Mouse (Mus musculus) lung, embryonic 16.5 days (tissue): ENCODE data around the gene Carns1. TPM values are rescaled to one million over a fixed set of nuclear protein-coding genes. Genes with fewer than 3 reads are reported as not detected.

Experiments
- ATAC-seq: fragments of 200-750 bp; cut with Nextera tagmentation; 2 replicates; pipeline ENCODE4 v1.8.0; 2017; ENCODE audit warnings: low read depth, mild to moderate bottlenecking, moderate library complexity
- H3K27ac ChIP-seq: fragments of 300-500 bp; sonication (generic); 2 replicates; pipeline ENCODE4 v1.5.1; 2014; ENCODE audit warnings: mild to moderate bottlenecking, control low read depth, low read length
- H3K27me3 ChIP-seq: fragments of 300-500 bp; sonication (generic); 2 replicates; pipeline ENCODE4 v1.6.1; 2014; ENCODE audit warnings: low read depth, low read length, mixed read lengths; ENCODE audit not compliant: control insufficient read depth, insufficient read depth
- H3K36me3 ChIP-seq: fragments of 300-500 bp; sonication (generic); 2 replicates; pipeline ENCODE4 v1.6.1; 2014; ENCODE audit warnings: low read length; ENCODE audit not compliant: control insufficient read depth, insufficient read depth
- H3K4me1 ChIP-seq: fragments of 300-500 bp; sonication (generic); replicated peaks from 2 replicates; pipeline ENCODE4 v1.6.1; 2014; ENCODE audit warnings: low read length, mixed read lengths; ENCODE audit not compliant: control insufficient read depth, insufficient read depth
- H3K4me2 ChIP-seq: fragments of 300-500 bp; sonication (generic); 2 replicates; pipeline ENCODE4 v1.6.1; 2014; ENCODE audit warnings: low read depth, low read length, control low read depth
- H3K4me3 ChIP-seq: fragments of 300-500 bp; sonication (generic); 2 replicates; pipeline ENCODE4 v1.5.1; 2014; ENCODE audit warnings: mild to moderate bottlenecking, low read length, control low read depth
- H3K9ac ChIP-seq: fragments of 300-500 bp; sonication (generic); 2 replicates; pipeline ENCODE4 v1.6.1; 2014; ENCODE audit warnings: low read length, control low read depth
- H3K9me3 ChIP-seq: fragments of 300-500 bp; sonication (generic); 2 replicates; pipeline ENCODE4 v1.6.1; 2016; ENCODE audit warnings: low read length; ENCODE audit not compliant: control insufficient read depth
- WGBS: fragments of 180-500 bp; shearing (Covaris S2); extraction: QIAGEN DNeasy Blood & Tissue Kit; methylation state at CpG from one replicate; pipeline ENCODE4 v1.1.7; 2014; 5-methylcytosine and 5-hydroxymethylcytosine counted together
- polyA plus RNA-seq: library from polyadenylated mRNA; unstranded; fragments of >200 nt; fragmentation: Nextera tagmentation; extraction: Ambion mirVana; gene quantifications from 2 replicates; pipeline ENCODE4 v1.2.1, GENCODE M21; 2015

Gene Carns1
- polyA plus RNA-seq, 1 experiment from 2014 or later = 2.5 TPM

DNA sequence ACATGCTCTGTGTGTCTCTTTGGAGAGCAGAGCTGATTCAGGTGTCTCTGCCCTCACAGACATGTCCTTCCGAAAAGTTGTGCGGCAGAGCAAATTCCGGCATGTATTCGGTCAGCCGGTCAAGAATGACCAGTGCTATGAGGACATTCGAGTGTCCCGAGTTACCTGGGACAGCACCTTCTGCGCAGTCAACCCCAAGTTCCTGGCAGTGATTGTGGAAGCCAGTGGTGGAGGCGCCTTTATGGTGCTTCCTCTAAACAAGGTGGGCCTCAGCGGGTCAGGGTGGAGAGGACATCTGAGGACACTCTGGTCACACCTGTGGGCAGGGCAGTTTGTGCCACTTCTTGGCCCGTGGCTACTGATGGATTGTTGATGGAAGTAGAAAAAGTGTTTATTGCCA, 26.0 kb downstream of the Carns1 start:
- H3K27ac ChIP-seq = no peak overlapping the region
- no peaks in the 10 kb centered on the region for H3K9me3 ChIP-seq
- 82% methylated on average over 11 of the region's 11 CpGs for WGBS
- no peak for ATAC-seq
- H3K9ac ChIP-seq = peak overlapping the region; percentile 95
- peak overlapping the region; percentile 84 for H3K4me3 ChIP-seq
- peak overlapping the region; percentile 80 for H3K4me2 ChIP-seq
- no peaks in the 10 kb centered on the region for H3K27me3 ChIP-seq
- H3K36me3 ChIP-seq = peaks cover 17% of the 10 kb centered on the region
- peaks cover 16% of the 10 kb centered on the region for H3K4me1 ChIP-seq

DNA sequence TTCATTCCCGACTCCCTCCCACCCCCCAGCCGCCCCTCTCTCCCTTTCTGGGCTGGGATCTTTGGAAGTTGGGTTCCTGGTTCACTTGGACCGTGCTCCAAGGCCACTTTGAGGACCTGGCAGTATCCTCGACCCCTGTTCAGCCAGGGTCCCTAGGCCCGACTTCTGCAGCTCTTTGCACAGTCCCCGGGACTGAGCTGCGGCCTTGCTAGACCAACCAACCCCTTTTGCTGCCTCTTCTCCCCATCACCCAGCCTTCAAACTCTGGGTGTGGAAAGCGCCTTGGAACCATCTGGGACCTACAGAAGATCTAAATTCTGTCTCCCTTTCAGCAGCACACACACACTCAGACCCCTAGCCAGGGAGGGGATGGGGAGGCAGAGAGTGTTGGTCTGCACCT, 26.5 kb downstream of the Carns1 start:
- H3K4me1 ChIP-seq = peaks cover 16% of the 10 kb centered on the region
- H3K27me3 ChIP-seq = no peaks in the 10 kb centered on the region
- no peaks in the 10 kb centered on the region for H3K9me3 ChIP-seq
- under 1% methylated on average over 7 of the region's 8 CpGs for whole genome bisulfite sequencing
- H3K36me3 ChIP-seq = peaks cover 17% of the 10 kb centered on the region
- peak overlapping the region; percentile 80 for H3K4me2 ChIP-seq
- H3K9ac ChIP-seq = peak overlapping the region; percentile 95
- peak overlapping the region; percentile 84 for H3K4me3 ChIP-seq
- ATAC-seq = peak; percentile 33
- peak overlapping the region; percentile 58 for H3K27ac ChIP-seq

DNA sequence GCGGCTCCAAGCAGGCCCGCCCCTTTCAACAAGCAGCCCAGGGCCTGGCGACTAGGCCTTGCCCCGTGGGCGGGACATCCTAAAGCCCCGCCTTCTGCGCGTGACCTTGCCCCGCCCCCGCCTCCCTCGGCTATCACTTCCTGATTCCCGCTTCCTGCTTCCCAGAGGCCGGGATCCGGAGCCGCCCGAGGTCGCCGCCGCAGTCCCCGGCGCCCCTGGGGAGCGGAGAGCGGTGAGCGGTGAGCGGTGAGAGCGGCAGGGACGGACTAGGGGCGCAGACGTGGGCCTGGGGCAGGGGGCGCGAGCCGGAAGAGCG, 26.8 kb downstream of the Carns1 start, which contains the start of gene Coro1b:
Gene Coro1b, plus strand, starts transcription at position 129 of the 316 bp plus-strand sequence.
- peak within 1 kb of the TSS; percentile 58 for H3K27ac ChIP-seq
- H3K4me1 ChIP-seq = peaks cover 16% of the 10 kb centered on the region
- peak; percentile 98 for ATAC-seq
- peak within 1 kb of the TSS; percentile 80 for H3K4me2 ChIP-seq
- peak within 1 kb of the TSS; percentile 84 for H3K4me3 ChIP-seq
- H3K9me3 ChIP-seq = no peaks in the 10 kb centered on the region
- H3K9ac ChIP-seq = peak within 1 kb of the TSS; percentile 95
- H3K27me3 ChIP-seq = no peaks in the 10 kb centered on the region
- under 1% methylated on average over 31 of the region's 33 CpGs for WGBS
- peaks cover 15% of the 10 kb centered on the region for H3K36me3 ChIP-seq

DNA sequence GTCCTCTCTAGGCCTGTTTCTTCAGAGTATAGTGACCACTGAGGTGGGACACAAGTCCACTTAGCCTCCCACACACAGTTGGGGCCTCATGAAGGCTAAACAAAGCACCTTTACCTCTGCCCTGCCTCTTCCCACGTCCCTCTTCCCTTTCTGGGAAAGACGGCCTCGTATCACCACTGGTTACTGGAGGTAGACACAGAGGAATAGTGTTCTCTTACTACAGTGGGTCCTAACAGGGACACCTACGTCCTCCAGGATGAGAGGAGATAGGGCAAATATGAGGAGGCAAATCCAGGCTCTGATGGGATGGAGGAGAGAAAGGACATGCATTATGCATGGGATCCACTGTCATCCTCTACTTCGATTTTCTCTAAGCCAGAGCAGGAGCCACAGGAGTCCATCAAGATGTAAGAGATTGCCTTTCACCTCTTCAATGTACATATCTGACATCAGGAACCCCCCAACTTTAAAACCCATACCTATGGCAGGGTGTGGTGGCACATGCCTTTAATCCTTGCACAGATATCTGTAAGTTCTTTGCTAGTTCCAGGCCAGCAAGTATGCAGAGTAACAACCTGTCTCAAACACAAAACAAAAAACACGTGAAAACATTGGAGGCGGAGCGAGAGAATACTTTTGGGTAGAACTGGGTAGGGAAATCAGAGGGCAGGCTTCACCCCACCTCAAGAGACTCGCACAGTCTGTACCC, 27.3 kb downstream of the Carns1 start:
- Histone ChIP-seq H3K27ac (0 out of 2 replicates have a peak overlapping the region, but pooled peaks have one; percentile 29), H3K4me2 (peak overlapping the region; percentile 80), H3K27me3 (no peaks in the 10 kb centered on the region), H3K9me3 (no peaks in the 10 kb centered on the region), H3K4me3 (peak overlapping the region; percentile 84), H3K9ac (peak overlapping the region; percentile 95), H3K36me3 (peaks cover 15% of the 10 kb centered on the region), H3K4me1 (peaks cover 16% of the 10 kb centered on the region)
- ATAC-seq = peak; percentile 4
- 39% methylated on average over 9 of the region's 9 CpGs for WGBS

DNA sequence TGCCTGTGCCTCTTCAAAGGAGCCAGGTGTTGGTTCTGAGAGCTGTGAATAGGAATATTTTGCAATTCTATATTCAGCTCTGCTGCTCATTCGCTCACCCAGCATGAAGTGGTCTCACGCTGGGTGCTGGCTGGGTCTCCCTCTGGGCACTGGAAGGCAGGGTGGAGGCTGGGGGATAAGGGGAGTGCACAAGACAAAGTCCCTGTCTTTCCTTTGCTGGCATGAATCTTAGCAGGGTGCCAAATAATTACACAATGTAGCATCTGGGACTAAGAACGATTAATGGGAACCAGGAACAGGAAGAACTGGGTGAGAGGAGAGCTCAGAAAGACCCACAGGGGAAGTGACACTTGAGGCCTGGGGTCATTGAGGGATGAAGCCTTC, 28.3 kb downstream of the Carns1 start:
- peaks cover 15% of the 10 kb centered on the region for H3K36me3 ChIP-seq
- peaks cover 16% of the 10 kb centered on the region for H3K4me1 ChIP-seq
- H3K4me3 ChIP-seq = no peak overlapping the region
- 50% methylated on average over 3 of the region's 3 CpGs for WGBS
- H3K27ac ChIP-seq = no peak overlapping the region; the same call in 1 of the 2 replicates
- no peaks in the 10 kb centered on the region for H3K9me3 ChIP-seq
- ATAC-seq = no peak
- no peak overlapping the region for H3K4me2 ChIP-seq
- no peak overlapping the region for H3K9ac ChIP-seq
- no peaks in the 10 kb centered on the region for H3K27me3 ChIP-seq

DNA sequence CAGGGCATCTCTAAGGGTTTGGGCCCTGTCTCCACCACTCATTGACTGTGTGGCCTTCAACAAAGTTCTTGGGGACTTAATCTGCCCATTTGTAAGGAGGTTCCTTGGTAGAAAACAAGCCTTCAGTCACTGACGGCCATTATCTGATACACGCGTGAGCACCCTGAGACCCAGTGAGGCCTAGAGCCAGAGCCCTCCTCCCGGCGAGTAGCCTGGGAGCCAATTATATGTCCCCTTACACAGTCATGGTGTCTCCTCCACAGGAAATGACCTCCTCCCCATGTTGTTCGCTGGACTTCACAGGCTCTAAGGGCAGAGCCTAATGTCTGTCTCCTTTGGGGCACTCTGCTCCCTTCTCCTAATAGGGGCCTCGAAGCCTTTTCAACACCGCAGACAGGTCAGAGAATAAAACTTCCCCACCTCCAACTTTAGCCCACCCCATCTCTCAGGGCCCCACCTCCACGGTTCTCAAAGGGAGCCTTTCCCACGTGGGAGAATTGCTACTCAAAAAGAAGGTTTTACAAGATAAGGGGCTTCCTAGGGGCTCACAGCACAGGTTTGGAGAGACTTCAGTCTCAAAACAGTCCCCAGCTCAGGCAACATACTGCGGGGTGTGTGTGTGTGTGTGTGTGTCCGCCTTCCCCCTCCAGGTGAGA, 28.8 kb downstream of the Carns1 start:
- H3K36me3 ChIP-seq = peaks cover 15% of the 10 kb centered on the region
- no peaks in the 10 kb centered on the region for H3K9me3 ChIP-seq
- no peak overlapping the region for H3K4me3 ChIP-seq
- ATAC-seq = no peak
- H3K9ac ChIP-seq = no peak overlapping the region
- H3K27ac ChIP-seq = no peak overlapping the region; the same call in 1 of the 2 replicates
- H3K4me1 ChIP-seq = peaks cover 16% of the 10 kb centered on the region
- no peak overlapping the region for H3K4me2 ChIP-seq
- 61% methylated on average over 12 of the region's 12 CpGs for WGBS
- H3K27me3 ChIP-seq = no peaks in the 10 kb centered on the region

DNA sequence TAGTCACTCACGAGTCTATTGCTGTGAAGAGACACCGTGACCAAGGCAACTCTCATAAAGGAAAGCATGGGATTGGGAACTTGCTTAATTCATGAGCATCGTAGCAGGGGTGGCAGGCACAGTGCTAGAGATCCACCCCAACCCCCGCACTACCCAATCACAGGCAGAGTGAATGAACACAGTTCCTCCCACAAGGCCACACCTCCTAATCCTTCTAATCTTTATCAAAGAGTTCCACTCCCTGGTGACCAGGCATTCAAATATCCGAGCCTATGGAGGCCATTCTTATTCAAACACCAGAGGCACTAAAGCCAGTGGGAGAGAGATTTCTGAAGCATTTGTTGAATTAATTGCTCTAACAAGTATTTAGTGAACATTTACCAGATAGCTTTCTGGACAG, 29.3 kb downstream of the Carns1 start:
- Histone ChIP-seq H3K4me2 (no peak overlapping the region), H3K27ac (no peak overlapping the region), H3K9ac (no peak overlapping the region), H3K4me3 (no peak overlapping the region), H3K27me3 (no peaks in the 10 kb centered on the region), H3K36me3 (peaks cover 11% of the 10 kb centered on the region), H3K9me3 (no peaks in the 10 kb centered on the region), H3K4me1 (peaks cover 16% of the 10 kb centered on the region)
- 88% methylated on average over 5 of the region's 5 CpGs for WGBS
- no peak for ATAC-seq

DNA sequence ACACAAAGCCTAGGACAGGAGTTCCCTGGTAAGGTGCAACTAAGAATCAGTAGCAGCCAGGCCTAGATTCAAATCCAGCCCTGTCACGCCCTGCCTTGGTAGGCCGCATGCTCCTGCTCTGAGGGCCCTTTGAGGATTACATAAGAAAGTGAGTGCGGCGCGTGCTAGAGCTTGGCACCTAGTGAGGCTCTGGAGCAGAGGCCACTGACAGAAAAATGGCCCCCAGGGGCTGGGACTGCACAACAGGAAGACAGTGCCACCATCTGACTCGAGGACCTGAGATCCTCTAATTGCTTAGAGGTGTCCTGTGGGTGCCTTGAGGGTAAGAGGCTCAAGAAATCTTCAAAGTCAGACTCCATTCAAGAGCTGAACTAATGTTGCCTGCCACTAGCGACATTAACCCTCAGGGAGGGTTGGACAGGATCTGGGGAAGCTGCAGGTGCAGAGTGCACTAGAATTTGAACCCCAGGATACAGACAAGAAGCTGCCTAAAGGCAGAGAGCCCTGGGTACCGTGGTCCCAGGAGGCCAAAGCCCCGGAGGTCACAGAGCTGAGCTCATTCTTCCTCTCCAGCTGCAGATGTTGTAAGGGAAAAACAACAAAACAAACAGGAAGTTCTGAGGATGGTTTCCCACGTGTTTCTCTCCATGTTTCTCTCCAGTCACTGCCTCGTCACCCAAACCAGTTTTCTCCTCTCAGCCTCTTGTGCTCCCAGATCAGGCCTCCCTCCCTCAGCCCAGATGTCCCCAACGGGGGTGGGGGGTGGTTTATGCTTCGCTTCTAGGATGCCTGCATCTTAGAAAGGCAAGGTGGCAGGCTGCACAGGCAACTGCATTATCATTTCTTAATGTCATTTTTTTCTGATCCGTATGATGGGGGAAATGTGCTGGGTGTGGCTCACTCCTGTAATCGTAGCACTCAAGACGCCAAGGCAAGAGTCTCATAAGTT, 30.5 kb downstream of the Carns1 start:
- Histone ChIP-seq H3K4me1 (peaks cover 14% of the 10 kb centered on the region), H3K27me3 (no peaks in the 10 kb centered on the region), H3K36me3 (peaks cover under 1% of the 10 kb centered on the region; the same call in 1 of the 2 replicates), H3K4me2 (no peak overlapping the region), H3K9me3 (no peaks in the 10 kb centered on the region), H3K27ac (no peak overlapping the region), H3K9ac (no peak overlapping the region), H3K4me3 (no peak overlapping the region)
- 72% methylated on average over 16 of the region's 16 CpGs for WGBS
- no peak for ATAC-seq
